Mouse (Mus musculus): ENCODE data around the gene Msln. TPM values are rescaled to one million over a fixed set of nuclear protein-coding genes. Genes with fewer than 3 reads are reported as not detected.

The Msln gene
- polyA plus RNA-seq, 1 experiment from 2014 or later: 1.4 TPM

DNA sequence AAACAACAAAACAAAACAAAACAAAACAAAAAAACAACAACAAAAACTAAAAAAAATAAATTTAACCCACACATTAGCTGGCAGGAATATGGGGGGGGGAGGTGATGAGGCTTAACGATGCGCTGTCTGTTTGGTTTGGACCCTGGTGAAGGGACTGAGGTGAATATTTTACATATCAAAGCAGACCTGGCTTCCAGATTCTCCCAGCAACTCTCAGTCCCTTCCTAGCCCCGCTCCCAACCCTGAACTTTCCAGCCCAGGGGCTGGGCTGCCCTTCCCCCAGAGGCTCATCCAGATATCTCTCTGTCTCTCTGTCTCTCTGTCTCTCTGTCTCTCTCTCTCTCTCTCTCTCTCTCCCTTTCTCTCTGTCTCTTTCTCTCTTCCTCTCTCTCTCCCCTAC, 8.4 kb upstream of the Msln start:
- Histone ChIP-seq H3K4me3 (replicated peaks) (no peak overlapping the region), H3K36me3 (no peaks in the 10 kb centered on the region), H3K4me1 (no peaks in the 10 kb centered on the region), H3K27ac (replicated peaks) (no peak overlapping the region), H3K4me2 (no peak overlapping the region), H3K9me3 (replicated peaks) (no peaks in the 10 kb centered on the region), H3K27me3 (replicated peaks) (peaks cover 14% of the 10 kb centered on the region), H3K9ac (replicated peaks) (no peak overlapping the region)
- 36% methylated on average over 3 of the region's 3 CpGs for WGBS
- ATAC-seq (ENCODE audit: low FRiP score): no peak

DNA sequence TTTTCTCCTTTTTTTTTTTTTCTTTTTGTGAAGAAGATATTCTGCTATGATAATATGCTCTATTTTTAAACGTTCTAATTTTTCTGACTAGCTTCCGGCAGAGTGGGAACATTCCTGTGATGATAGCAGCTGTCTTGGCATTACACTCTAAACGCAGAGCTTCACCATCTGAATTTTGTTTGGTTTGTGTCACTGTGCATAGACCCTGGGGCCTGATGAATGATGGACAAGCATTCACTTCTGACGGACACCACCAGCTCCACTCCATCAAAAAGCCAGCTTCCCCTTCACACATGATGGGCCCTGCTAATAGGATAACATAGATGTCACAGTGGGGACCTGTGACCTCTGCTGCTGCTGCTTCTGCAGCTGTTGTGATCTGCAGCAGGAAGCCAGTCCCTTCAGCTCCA, 7.4 kb upstream of the Msln start:
- Histone ChIP-seq H3K4me2 (no peak overlapping the region), H3K27me3 (replicated peaks) (peaks cover 6% of the 10 kb centered on the region), H3K27ac (replicated peaks) (no peak overlapping the region), H3K9ac (replicated peaks) (no peak overlapping the region), H3K9me3 (replicated peaks) (no peaks in the 10 kb centered on the region), H3K36me3 (no peaks in the 10 kb centered on the region), H3K4me3 (replicated peaks) (no peak overlapping the region), H3K4me1 (no peaks in the 10 kb centered on the region)
- no peak for ATAC-seq (ENCODE audit: low FRiP score)
- WGBS: 65% methylated on average over 4 of the region's 4 CpGs

DNA sequence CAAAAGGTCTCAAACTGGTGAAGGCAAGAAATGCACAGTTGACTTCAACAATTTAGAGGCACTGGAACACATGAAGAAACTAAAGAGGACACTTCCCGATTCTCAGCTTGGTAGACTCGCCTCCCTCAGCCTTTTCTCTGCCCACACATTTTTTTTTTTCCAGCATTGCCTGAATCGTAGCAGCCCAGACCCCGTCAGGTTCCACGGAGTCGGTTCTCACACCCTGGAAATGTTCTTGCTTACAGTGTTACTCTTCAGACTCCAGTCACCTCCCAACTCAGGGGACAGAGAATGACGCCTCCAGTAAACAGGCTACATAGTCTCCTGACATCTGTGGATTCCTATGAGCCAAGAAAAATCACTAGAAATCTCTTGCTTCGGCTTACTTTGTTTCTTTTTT, 6.0 kb upstream of the Msln start:
- H3K4me2 ChIP-seq: no peak overlapping the region
- H3K36me3 ChIP-seq: no peaks in the 10 kb centered on the region
- no peak overlapping the region for H3K4me3 ChIP-seq (replicated peaks)
- 78% methylated on average over 8 of the region's 8 CpGs for WGBS
- H3K4me1 ChIP-seq: no peaks in the 10 kb centered on the region
- no peak overlapping the region for H3K9ac ChIP-seq (replicated peaks)
- H3K9me3 ChIP-seq (replicated peaks): no peaks in the 10 kb centered on the region
- H3K27ac ChIP-seq (replicated peaks): no peak overlapping the region
- no peak for ATAC-seq (ENCODE audit: low FRiP score)
- H3K27me3 ChIP-seq (replicated peaks): no peaks in the 10 kb centered on the region

DNA sequence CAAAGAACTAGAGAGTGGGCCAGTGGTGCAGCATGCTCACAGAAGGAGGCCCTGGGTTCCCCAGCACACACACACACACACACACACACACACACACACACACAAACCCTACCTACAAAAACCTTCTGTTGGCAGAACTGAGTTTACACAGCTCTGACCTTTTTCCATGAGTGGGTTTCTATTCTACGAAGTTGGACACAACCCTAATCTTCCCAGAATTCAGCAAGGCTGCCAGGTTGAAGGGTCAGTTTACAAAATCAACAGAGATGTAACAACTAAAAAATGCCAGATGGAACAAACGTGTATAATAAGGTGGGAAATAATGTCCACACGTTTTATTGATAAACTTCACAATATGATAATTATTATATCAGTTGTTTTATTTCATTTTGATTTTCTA, 3.5 kb upstream of the Msln start:
- Histone ChIP-seq H3K4me1 (no peaks in the 10 kb centered on the region), H3K27ac (replicated peaks) (no peak overlapping the region), H3K4me2 (no peak overlapping the region), H3K36me3 (no peaks in the 10 kb centered on the region), H3K27me3 (replicated peaks) (no peaks in the 10 kb centered on the region), H3K9me3 (replicated peaks) (no peaks in the 10 kb centered on the region), H3K9ac (replicated peaks) (no peak overlapping the region), H3K4me3 (replicated peaks) (no peak overlapping the region)
- WGBS: 74% methylated on average over 3 of the region's 3 CpGs
- no peak for ATAC-seq (ENCODE audit: low FRiP score)

DNA sequence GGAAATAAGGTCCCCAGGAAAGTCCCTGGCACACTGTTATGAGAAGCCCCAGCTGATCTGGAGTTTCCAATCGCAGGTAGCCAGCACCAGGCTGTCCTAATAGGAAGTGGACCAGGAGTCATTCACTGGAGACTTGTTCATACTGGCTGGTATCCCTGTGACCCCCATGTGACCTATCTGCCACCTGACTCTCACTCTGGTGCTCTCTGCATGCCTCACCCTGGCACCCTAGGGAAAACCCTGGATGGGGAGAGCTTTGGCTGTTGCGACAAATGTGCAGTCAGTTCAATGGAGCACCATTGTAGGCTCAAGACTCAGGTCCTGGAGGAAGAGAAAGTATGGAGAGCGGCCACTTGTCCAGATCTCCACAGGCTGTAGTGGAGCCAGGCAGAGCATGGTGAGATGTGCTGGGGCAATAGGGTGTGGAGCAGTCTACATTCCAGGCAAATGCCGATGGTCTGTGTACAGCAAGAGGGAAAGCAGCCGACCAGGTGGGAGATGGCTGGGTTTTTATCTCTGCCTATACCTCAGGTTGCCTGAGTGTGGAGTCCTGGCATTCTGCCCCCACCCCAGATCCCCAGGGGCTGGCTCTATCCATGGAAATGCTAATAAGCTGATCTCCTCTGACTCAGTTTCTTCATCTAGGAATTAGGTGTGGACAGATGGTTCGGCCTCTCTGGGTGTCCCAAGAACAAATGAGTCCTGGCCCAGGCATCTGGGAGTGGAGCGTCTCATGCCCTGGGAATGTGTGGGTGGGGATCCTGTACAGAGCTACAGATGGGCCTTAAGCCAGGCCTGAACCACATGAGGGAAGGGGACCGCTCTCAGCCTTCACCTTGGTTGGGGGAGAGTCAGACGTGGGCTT, 2.4 kb upstream of the Msln start:
- 81% methylated on average over 9 of the region's 9 CpGs for WGBS
- H3K4me1 ChIP-seq: peaks cover 2% of the 10 kb centered on the region
- H3K9me3 ChIP-seq (replicated peaks): no peaks in the 10 kb centered on the region
- H3K27ac ChIP-seq (replicated peaks): no peak overlapping the region
- no peak overlapping the region for H3K4me2 ChIP-seq
- H3K36me3 ChIP-seq: no peaks in the 10 kb centered on the region
- H3K4me3 ChIP-seq (replicated peaks): no peak overlapping the region
- H3K9ac ChIP-seq (replicated peaks): no peak overlapping the region
- H3K27me3 ChIP-seq (replicated peaks): no peaks in the 10 kb centered on the region
- ATAC-seq (ENCODE audit: low FRiP score): no peak

DNA sequence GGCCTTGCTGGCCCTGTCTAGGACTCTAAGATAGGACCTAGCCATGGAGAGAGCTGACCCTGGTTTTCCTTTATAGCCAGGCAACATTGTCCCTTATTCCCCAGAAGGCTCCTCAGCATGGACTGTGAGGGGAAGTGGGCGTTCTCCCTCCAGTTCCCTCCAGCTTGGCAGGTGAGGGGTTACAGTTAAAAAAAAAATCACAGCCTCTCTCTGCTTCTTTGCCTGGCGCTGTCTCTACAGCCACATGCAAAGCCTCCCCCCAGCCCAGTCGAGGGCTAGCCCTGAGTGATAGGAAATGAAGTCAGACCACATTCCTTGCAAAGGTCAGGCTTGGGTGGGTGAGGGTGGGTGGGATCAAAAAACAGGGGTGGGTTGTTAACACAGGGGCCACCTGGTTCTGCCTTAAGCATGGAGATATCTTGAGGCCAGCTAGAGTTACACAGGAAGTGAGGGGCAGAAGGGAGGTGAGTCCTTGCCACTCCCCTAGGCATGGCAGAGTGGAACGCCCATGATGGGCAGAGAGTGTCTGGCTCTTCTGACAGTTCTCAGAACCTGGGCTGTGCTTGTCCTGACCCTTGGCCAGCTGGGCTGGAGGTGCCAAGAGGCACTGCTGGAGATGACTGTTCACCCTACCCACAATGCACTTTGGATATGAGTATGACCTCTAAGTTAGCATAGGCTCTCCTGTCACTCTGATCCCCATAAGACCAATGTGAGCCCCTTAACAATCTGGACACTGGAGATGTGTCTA, 1.6 kb upstream of the Msln start:
- Histone ChIP-seq H3K27me3 (replicated peaks) (no peaks in the 10 kb centered on the region), H3K9me3 (replicated peaks) (no peaks in the 10 kb centered on the region), H3K36me3 (no peaks in the 10 kb centered on the region), H3K9ac (replicated peaks) (no peak overlapping the region), H3K27ac (replicated peaks) (no peak overlapping the region), H3K4me2 (no peak overlapping the region), H3K4me3 (replicated peaks) (no peak overlapping the region), H3K4me1 (peaks cover 6% of the 10 kb centered on the region)
- WGBS: 61% methylated on average over 4 of the region's 4 CpGs
- no peak for ATAC-seq (ENCODE audit: low FRiP score)

DNA sequence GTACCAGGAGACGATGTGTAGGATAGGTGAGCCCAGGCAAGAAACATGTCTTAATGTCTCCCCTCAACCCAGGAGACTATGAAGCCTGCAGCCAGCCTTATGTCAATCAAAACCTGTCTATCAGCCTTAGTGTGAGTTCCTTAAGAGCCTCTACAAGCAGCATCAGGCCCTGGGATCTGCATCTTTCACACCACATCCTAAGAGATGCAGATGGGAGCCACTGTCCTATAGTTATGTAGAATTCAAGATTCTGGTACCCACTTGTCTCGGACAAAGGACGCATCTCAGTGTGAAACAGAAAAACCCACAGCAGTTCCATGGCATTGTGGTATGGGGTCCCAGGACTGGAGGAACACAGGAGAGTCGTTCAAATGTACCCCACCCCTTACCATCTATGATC, 908 bp upstream of the Msln start:
- Histone ChIP-seq H3K36me3 (no peaks in the 10 kb centered on the region), H3K9me3 (replicated peaks) (no peaks in the 10 kb centered on the region), H3K4me3 (replicated peaks) (no peak overlapping the region), H3K4me1 (peaks cover 6% of the 10 kb centered on the region), H3K27me3 (replicated peaks) (no peaks in the 10 kb centered on the region), H3K27ac (replicated peaks) (no peak overlapping the region), H3K4me2 (no peak overlapping the region), H3K9ac (replicated peaks) (no peak overlapping the region)
- 79% methylated on average over 4 of the region's 4 CpGs for WGBS
- no peak for ATAC-seq (ENCODE audit: low FRiP score)

DNA sequence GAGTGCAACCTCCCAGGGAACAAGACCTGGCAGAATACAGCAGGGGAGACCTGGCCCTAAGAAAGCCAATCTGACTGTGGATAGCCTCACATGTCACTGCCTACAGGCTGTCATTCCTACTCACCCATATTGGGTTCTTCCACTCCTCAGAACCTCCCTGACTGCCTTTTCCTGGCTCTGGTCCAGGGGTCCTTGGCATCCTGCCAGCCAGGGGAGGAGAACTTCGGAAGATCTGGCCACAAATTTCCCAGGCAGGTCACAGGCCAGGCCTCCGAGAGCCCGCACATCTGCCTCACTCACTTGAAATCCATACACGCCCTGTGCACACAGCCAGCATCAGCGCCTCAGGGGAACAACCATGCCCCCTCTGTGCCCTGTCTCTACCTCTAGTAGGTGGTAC, 2.7 kb downstream of the Msln start:
- no peak overlapping the region for H3K4me3 ChIP-seq (replicated peaks)
- H3K4me1 ChIP-seq: peaks cover 6% of the 10 kb centered on the region
- no peaks in the 10 kb centered on the region for H3K36me3 ChIP-seq
- H3K9ac ChIP-seq (replicated peaks): no peak overlapping the region
- H3K27me3 ChIP-seq (replicated peaks): no peaks in the 10 kb centered on the region
- H3K9me3 ChIP-seq (replicated peaks): no peaks in the 10 kb centered on the region
- WGBS: 47% methylated on average over 5 of the region's 5 CpGs
- no peak overlapping the region for H3K4me2 ChIP-seq
- H3K27ac ChIP-seq (replicated peaks): no peak overlapping the region
- ATAC-seq (ENCODE audit: low FRiP score): no peak

DNA sequence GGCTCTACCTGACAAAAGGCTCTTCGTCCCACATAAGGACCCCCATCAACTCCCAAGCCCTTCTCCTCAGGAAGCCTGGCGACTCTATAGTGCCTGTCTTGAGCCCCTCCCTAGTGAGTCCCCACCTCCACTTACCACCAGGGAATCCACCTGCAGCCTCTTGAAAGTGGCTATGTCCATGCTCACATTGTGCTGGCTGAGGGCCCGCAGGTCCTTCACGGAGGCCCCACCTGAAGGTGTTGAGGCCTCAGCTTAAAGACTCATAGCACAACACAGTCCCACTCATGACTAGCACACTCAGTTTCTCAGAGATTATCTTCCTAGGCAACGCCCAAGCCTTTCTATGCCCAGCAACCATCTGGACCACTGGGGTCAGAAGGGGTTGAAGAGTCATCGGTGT, 4.9 kb downstream of the Msln start:
- Histone ChIP-seq H3K27me3 (replicated peaks) (no peaks in the 10 kb centered on the region), H3K4me2 (no peak overlapping the region)
- WGBS: 87% methylated on average over 6 of the region's 6 CpGs

DNA sequence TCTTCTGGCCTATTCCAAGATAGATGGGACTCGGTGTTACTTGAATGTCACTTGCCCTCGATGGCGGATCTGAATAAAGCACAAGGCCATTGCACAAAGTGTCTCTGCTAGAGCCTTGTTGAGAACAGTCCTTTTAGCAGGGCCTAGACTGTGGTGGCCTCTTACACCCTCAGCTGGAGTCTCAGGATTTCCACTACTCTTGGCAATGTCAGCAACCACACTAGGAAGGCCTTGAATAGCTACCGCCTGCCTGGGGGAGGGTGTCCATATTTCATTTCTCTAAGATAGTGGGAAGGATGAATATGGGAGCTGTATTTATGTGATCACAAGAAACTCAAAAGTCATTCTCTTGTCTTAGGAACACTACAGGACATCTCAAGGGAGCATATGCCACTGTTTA, 5.9 kb downstream of the Msln start:
- Histone ChIP-seq H3K9ac (replicated peaks) (no peak overlapping the region), H3K27me3 (replicated peaks) (no peaks in the 10 kb centered on the region), H3K27ac (replicated peaks) (no peak overlapping the region), H3K4me3 (replicated peaks) (no peak overlapping the region), H3K9me3 (replicated peaks) (no peaks in the 10 kb centered on the region), H3K4me1 (peaks cover 6% of the 10 kb centered on the region), H3K36me3 (no peaks in the 10 kb centered on the region), H3K4me2 (no peak overlapping the region)
- ATAC-seq (ENCODE audit: low FRiP score): no peak
- 97% methylated on average over 4 of the region's 4 CpGs for WGBS

More for the DNA sequence above, 4.9 kb downstream of the Msln start:
- Histone ChIP-seq H3K9ac (replicated peaks) (no peak overlapping the region), H3K4me1 (peaks cover 6% of the 10 kb centered on the region), H3K4me3 (replicated peaks) (no peak overlapping the region), H3K9me3 (replicated peaks) (no peaks in the 10 kb centered on the region), H3K27ac (replicated peaks) (no peak overlapping the region), H3K36me3 (no peaks in the 10 kb centered on the region)
- no peak for ATAC-seq (ENCODE audit: low FRiP score)

DNA sequence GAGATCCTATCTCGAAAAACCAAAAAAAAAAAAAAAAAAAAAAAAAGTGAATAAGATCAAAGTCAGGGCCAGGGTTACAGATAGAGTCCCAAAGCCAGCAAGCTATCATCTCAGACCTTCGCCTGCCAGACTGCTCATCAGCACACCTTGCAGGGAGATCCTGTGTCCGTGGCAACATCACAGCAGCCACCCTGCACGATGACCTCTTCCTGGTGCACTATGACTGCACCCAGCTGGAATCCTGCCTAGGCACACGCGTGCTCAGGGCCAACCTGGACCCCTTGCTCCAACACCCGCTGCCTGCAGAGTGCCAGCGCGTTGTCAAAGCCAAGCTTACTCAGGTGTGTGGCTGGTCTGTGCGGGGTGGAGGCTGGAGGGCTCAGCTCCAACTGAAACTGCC, 9.9 kb downstream of the Msln start:
- no peak overlapping the region for H3K9ac ChIP-seq (replicated peaks)
- H3K4me1 ChIP-seq: no peaks in the 10 kb centered on the region
- H3K27me3 ChIP-seq (replicated peaks): no peaks in the 10 kb centered on the region
- H3K27ac ChIP-seq (replicated peaks): no peak overlapping the region
- no peaks in the 10 kb centered on the region for H3K9me3 ChIP-seq (replicated peaks)
- H3K36me3 ChIP-seq: no peaks in the 10 kb centered on the region
- ATAC-seq (ENCODE audit: low FRiP score): no peak
- no peak overlapping the region for H3K4me2 ChIP-seq
- WGBS: 76% methylated on average over 10 of the region's 10 CpGs
- H3K4me3 ChIP-seq (replicated peaks): no peak overlapping the region

DNA sequence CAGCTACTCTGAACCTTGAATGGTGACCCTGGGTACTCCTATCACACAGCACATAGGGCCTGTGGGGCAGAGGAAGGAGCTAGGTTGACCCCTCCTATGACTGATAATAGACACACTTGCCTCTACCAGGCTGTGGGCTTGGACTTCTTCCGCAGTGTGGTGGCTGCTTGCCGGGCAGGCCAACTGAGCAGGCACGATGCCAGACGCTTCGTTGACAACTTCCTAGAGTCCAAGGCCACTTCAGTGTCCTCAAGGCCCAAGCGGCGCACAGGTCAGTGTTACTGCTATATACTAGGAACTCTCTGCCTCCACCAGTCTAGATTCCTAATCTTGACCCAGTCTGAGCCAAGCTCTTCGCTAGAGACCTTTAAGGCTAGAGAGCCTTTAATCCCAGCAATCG, 10.3 kb downstream of the Msln start:
- H3K27ac ChIP-seq (replicated peaks): no peak overlapping the region
- no peak overlapping the region for H3K9ac ChIP-seq (replicated peaks)
- no peaks in the 10 kb centered on the region for H3K36me3 ChIP-seq
- no peaks in the 10 kb centered on the region for H3K27me3 ChIP-seq (replicated peaks)
- 93% methylated on average over 9 of the region's 9 CpGs for WGBS
- no peak overlapping the region for H3K4me2 ChIP-seq
- no peaks in the 10 kb centered on the region for H3K4me1 ChIP-seq
- H3K9me3 ChIP-seq (replicated peaks): no peaks in the 10 kb centered on the region
- H3K4me3 ChIP-seq (replicated peaks): no peak overlapping the region
- ATAC-seq (ENCODE audit: low FRiP score): no peak

Measured in neural tube, embryonic 15.5 days (tissue).